In the genomic region with DNA sequence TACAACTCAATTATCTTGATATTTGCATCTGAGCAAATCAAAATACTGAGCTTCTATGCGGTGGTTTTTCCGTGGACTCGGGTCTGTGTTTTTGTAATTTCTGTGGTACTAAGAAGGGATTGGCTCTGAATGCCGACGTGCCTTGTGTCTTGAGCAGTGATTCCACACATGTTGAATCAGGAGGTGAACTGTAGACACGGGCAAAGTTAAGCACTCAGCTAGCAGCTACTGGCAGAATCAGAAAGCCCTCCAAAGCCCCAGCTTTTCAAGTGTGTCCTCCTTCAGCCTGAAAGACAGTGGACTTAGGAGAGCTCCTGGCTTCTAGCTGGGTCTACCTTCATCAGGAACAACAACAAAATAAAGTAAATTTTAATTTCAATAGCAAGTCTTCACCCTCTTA, we compare ENCODE assay signal across 12 mouse cellular contexts.
"Had no signal": no experiment of that assay in that cellular context is flagged by ENCODE, and none has a peak within 500 bp of the region (broad histone marks: within the 10 kb centered on the region; RNA-seq: fewer than 3 reads in every experiment).

No protein-coding gene starts in this region.

- ATAC-seq: liver, embryonic 12.5 days had no signal

- H3K36me3 ChIP-seq: limb, embryonic 15.5 days; liver, embryonic 12.5 days; midbrain, embryonic 12.5 days; neural tube, embryonic 13.5 days; stomach, embryonic 15.5 days had no signal

- H3K9ac ChIP-seq: limb, embryonic 15.5 days; liver, embryonic 12.5 days; lung, embryonic 14.5 days; midbrain, embryonic 12.5 days; neural tube, embryonic 13.5 days; stomach, embryonic 15.5 days had no signal

- H3K9me3 ChIP-seq: limb, embryonic 15.5 days; liver, embryonic 12.5 days; midbrain, embryonic 12.5 days; neural tube, embryonic 13.5 days; stomach, embryonic 15.5 days had no signal

- H3K4me1 ChIP-seq: limb, embryonic 15.5 days; liver, embryonic 12.5 days; stomach, embryonic 15.5 days had no signal

- H3K27ac ChIP-seq: limb, embryonic 15.5 days; liver, embryonic 12.5 days; neural tube, embryonic 13.5 days; stomach, embryonic 15.5 days had no signal

- H3K27me3 ChIP-seq: limb, embryonic 15.5 days; liver, embryonic 12.5 days; midbrain, embryonic 12.5 days; neural tube, embryonic 13.5 days; stomach, embryonic 15.5 days had no signal

- H3K4me3 ChIP-seq: limb, embryonic 15.5 days; liver, embryonic 12.5 days; midbrain, embryonic 12.5 days; neural tube, embryonic 13.5 days; stomach, embryonic 15.5 days had no signal

- DNase-seq: kidney, postnatal 10 days; lung, embryonic 14.5 days; lung, postnatal 10 days; lung, postnatal 4 days; right cerebral cortex, postnatal 14 days; thymus, adult 2 months; thymus, postnatal 25 days had no signal

- H3K4me2 ChIP-seq: limb, embryonic 15.5 days; liver, embryonic 12.5 days; lung, embryonic 14.5 days; midbrain, embryonic 12.5 days; neural tube, embryonic 13.5 days; stomach, embryonic 15.5 days had no signal
